Mouse (Mus musculus): Measurements from ENCODE around the gene Bsn. TPM values are rescaled to one million over a fixed set of nuclear protein-coding genes. Genes with fewer than 3 reads are reported as not detected.
A peak's percentile ranks its signal among the peaks of the same experiment; 100 is the strongest.
"Not testable (repeated sequence)": the region's sequence is repeated elsewhere in the genome, so short reads cannot be mapped to it uniquely, and the experiment has no call there.

Gene Bsn
- polyA plus RNA-seq, 1 experiment = 0.24 TPM

DNA sequence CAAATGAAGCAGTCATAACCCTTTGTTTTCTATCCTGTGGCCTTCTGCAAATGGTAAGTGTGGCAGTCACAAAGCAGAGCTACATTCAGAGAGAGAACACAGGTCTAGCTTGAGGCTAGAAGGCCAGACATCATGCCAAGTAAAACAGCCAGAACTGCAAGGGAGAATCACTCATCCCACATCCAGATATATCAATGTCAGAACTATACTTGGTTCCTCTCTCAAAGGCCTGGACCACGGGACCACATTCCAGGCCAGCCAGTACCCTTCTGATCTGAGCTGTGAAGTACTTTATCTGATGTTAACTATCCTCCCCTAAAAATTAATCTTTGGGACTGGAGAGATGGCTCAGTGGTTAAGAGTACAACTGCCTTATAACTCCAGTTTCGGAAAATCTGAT, 22.2 kb upstream of the Bsn start:
- Histone ChIP-seq H3K27ac (replicated peaks; ENCODE audit: low read depth, low read length) (no peak overlapping the region), H3K4me1 (ENCODE audit: control insufficient read depth, insufficient read depth, insufficient read length, low read length) (0 out of 2 replicates have a peak, but pooled peaks cover 3% of the 10 kb centered on the region), H3K4me3 (ENCODE audit: insufficient read depth, low read depth, low read length) (no peak overlapping the region)

- Histone ChIP-seq H3K4me1 (ENCODE audit: control insufficient read depth, insufficient read depth, insufficient read length, low read length) (no peaks in the 10 kb centered on the region), H3K27ac (replicated peaks; ENCODE audit: low read depth, low read length) (no peak overlapping the region)
Observed at GRCm38 (mm10) chr9:108205571-108205901, 15.4 kb upstream of the Bsn start.

DNA sequence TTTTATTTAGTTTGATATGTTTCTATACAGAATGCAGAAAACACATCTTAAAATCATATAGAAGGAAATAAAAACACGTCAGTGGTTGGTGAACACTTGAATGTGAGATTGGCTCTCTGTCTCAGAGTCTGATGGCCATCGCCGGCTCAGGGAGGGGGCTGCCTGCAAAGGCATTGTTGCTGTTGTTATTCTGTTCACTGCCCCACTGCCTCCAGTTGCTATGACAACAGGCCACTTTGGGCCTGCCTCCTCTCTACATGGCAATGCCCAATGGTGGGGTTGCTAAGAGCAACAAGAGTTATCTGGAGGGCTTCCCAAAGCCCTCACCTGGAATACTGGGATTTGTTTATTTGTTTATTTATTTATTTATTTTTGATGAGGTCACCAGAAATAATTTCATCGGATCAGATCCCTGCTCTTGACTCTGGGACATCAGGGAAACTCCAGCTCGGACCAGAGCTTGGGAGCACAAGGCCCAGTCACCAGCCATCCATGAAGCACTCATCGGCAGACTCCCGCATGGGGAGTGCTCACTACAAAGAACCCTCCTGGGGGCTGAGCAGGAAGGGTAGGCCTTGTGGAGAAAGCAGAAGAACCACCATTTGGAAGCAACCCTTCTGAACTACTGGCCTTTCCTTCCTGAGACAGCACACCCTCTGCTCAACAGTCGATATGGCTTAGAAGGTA, 14.8 kb upstream of the Bsn start:
- Histone ChIP-seq H3K4me1 (ENCODE audit: control insufficient read depth, insufficient read depth, insufficient read length, low read length) (no peaks in the 10 kb centered on the region), H3K27ac (replicated peaks; ENCODE audit: low read depth, low read length) (no peak overlapping the region), H3K4me3 (ENCODE audit: insufficient read depth, low read depth, low read length) (no peak overlapping the region)

More at GRCm38 (mm10) chr9:108205571-108205901, 15.4 kb upstream of the Bsn start:
- H3K4me3 ChIP-seq (ENCODE audit: insufficient read depth, low read depth, low read length) = no peak overlapping the region

DNA sequence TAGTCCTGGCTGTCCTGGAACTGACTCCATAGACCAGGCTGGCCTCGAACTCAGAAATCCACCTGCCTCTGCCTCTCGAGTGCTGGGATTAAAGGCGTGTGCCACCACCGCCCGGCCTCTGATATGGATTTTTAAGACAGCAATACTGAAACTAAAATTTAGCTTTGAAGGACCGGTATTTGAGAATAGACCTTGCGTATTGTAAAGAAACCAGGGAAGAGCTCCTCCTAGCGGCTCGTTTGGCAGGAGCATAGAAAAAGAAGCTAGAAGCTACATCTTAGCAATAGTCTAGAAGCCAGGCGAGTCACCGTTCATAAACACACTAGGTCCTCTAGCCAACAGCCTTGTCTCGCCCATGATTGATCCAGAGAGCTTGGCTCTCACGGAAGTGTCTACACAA, 12.8 kb upstream of the Bsn start:
- Histone ChIP-seq H3K4me1 (ENCODE audit: control insufficient read depth, insufficient read depth, insufficient read length, low read length) (no peaks in the 10 kb centered on the region), H3K4me3 (ENCODE audit: insufficient read depth, low read depth, low read length) (0 out of 2 replicates have a peak overlapping the region, but pooled peaks have one; percentile 14), H3K27ac (replicated peaks; ENCODE audit: low read depth, low read length) (no peak overlapping the region)

DNA sequence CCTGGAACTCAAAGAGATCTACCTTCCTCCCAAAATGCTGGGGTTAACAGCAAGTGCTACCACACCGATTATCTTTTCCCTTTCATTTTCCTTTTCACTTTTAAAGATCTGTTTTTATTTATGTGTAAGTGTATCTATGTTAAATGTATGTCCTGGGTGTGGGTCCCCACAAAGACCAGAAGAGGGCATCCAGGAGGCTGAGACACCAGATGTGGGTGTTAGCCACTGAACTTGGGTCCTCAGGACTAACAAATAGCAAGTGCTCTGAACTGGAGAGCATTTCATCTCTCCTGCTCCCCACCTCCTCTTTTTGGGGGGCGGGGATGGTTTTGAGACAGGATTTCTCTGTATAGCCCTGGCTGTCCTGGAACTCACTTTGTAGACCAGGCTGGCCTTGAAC, 12.0 kb upstream of the Bsn start:
- Histone ChIP-seq H3K4me1 (ENCODE audit: control insufficient read depth, insufficient read depth, insufficient read length, low read length) (no peaks in the 10 kb centered on the region), H3K4me3 (ENCODE audit: insufficient read depth, low read depth, low read length) (no peak overlapping the region), H3K27ac (replicated peaks; ENCODE audit: low read depth, low read length) (no peak overlapping the region)

DNA sequence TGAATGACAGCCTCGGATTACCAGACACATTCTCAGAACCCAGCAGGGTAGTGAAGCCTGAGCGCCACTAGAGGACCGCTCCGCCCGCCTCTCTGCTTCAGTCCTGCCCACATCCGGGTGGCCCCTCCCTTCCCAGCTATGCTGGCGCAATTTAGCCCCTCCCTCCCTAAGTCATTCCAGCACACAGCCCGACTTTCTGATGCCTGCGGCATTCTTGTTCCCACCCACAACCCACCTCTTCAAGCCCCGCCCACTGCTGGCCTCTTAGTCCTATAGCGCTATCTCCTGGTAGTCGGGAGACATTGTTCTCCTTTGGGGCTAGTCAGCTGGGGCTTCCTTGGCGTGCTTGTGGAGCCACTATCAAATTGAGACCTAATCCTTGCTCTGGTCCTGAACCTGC, 11.0 kb upstream of the Bsn start:
- H3K4me1 ChIP-seq (ENCODE audit: control insufficient read depth, insufficient read depth, insufficient read length, low read length) = no peaks in the 10 kb centered on the region
- H3K4me3 ChIP-seq (ENCODE audit: insufficient read depth, low read depth, low read length) = 0 out of 2 replicates have a peak overlapping the region, but pooled peaks have one; percentile 16
- no peak overlapping the region for H3K27ac ChIP-seq (replicated peaks; ENCODE audit: low read depth, low read length)

- Histone ChIP-seq H3K4me3 (ENCODE audit: insufficient read depth, low read depth, low read length) (no peak overlapping the region), H3K27ac (replicated peaks; ENCODE audit: low read depth, low read length) (no peak overlapping the region), H3K4me1 (ENCODE audit: control insufficient read depth, insufficient read depth, insufficient read length, low read length) (no peaks in the 10 kb centered on the region)
Observed at GRCm38 (mm10) chr9:108198621-108199020, 8.4 kb upstream of the Bsn start.

DNA sequence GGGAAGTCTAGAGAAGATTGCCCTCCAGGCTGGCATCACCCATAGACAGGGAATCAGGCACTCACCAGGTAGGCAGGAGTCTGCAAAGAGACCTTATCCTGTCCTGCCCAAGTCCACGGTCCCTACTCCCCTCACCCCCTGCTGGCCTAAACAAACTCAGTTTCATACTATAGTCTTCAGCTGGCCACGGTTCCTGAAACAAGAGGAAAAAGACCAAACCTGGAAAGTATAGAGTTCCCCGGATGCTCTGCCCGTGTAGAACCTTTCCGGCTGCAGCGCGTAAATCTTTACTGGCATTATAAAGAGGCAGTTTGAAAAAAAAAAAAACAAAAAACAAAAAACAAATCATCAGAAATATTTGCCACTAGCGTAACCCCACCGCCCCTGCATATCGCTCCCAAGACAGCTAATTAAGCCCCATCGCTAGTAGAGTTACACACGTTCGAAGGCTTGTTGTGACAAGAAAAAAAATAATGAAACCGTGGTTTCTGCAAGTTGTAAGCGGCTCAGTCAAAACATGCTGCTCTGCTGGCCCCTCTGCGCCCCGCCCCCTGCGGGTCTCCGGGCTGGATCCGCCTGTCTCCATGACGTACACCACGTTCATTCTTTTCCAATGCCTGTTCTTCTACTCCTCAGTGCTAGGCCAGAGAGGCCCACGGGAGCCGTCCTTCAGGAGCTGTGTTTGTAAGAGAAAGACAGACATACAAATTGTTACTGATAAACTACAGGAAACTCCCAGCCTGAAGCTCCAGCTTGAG, 6.9 kb upstream of the Bsn start:
- no peak overlapping the region for H3K4me3 ChIP-seq (ENCODE audit: insufficient read depth, low read depth, low read length)
- H3K27ac ChIP-seq (replicated peaks; ENCODE audit: low read depth, low read length) = no peak overlapping the region
- H3K4me1 ChIP-seq (ENCODE audit: control insufficient read depth, insufficient read depth, insufficient read length, low read length) = no peaks in the 10 kb centered on the region

GRCm38 (mm10) chr9:108196222-108196621, 6.0 kb upstream of the Bsn start:
- H3K4me1 ChIP-seq (ENCODE audit: control insufficient read depth, insufficient read depth, insufficient read length, low read length); H3K27ac ChIP-seq (replicated peaks; ENCODE audit: low read depth, low read length); H3K4me3 ChIP-seq (ENCODE audit: insufficient read depth, low read depth, low read length): not testable (repeated sequence)

DNA sequence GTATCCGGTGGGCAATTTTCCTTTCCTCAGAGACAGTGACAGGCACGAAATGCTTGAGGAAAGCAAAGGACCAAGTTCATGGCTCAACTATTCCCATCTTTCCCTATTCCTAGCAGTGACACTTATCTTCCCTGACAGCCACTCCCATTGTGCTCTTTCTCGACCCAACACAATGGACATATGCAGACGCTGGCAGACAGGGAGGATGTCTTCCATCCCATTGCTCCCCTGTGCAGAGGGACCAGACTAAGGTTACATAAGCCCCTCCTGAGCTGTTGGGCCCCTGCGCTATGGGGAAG, 747 bp downstream of the Bsn start:
- H3K4me1 ChIP-seq (ENCODE audit: control insufficient read depth, insufficient read depth, insufficient read length, low read length) = no peaks in the 10 kb centered on the region
- no peak overlapping the region for H3K27ac ChIP-seq (replicated peaks; ENCODE audit: low read depth, low read length)
- no peak overlapping the region for H3K4me3 ChIP-seq (ENCODE audit: insufficient read depth, low read depth, low read length)

- Histone ChIP-seq H3K4me3 (ENCODE audit: insufficient read depth, low read depth, low read length) (no peak overlapping the region), H3K27ac (replicated peaks; ENCODE audit: low read depth, low read length) (no peak overlapping the region), H3K4me1 (ENCODE audit: control insufficient read depth, insufficient read depth, insufficient read length, low read length) (no peaks in the 10 kb centered on the region)
Observed at GRCm38 (mm10) chr9:108189023-108189422, 1.2 kb downstream of the Bsn start.

DNA sequence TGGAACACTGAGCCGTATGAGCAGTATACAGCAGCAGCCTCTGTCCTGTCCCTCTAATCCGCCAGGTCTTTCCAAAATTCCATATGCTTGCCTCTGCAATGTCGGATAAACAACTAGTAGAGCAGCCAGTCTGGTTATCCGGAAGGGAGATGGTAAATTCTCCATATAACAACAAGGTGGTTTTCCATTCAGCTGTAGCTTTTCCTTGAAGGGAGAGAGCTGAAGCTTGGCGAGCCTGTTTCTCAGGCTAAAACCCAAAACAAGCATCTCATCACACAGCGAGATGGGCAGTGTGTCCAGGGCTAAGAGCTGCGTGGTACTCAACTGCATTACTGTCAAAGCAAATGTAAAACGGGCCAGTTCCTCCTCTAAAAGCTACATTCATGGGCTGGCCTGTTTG, 1.7 kb downstream of the Bsn start:
- H3K4me3 ChIP-seq (ENCODE audit: insufficient read depth, low read depth, low read length) = no peak overlapping the region
- no peak overlapping the region for H3K27ac ChIP-seq (replicated peaks; ENCODE audit: low read depth, low read length)
- no peaks in the 10 kb centered on the region for H3K4me1 ChIP-seq (ENCODE audit: control insufficient read depth, insufficient read depth, insufficient read length, low read length)

- no peak overlapping the region for H3K4me3 ChIP-seq (ENCODE audit: insufficient read depth, low read depth, low read length)
- no peak overlapping the region for H3K27ac ChIP-seq (replicated peaks; ENCODE audit: low read depth, low read length)
- H3K4me1 ChIP-seq (ENCODE audit: control insufficient read depth, insufficient read depth, insufficient read length, low read length) = no peaks in the 10 kb centered on the region
Observed at GRCm38 (mm10) chr9:108187616-108188015, 2.6 kb downstream of the Bsn start.

- Histone ChIP-seq H3K4me1 (ENCODE audit: control insufficient read depth, insufficient read depth, insufficient read length, low read length) (no peaks in the 10 kb centered on the region), H3K4me3 (ENCODE audit: insufficient read depth, low read depth, low read length) (no peak overlapping the region), H3K27ac (replicated peaks; ENCODE audit: low read depth, low read length) (no peak overlapping the region)
Observed at GRCm38 (mm10) chr9:108185786-108186185, 4.4 kb downstream of the Bsn start.

DNA sequence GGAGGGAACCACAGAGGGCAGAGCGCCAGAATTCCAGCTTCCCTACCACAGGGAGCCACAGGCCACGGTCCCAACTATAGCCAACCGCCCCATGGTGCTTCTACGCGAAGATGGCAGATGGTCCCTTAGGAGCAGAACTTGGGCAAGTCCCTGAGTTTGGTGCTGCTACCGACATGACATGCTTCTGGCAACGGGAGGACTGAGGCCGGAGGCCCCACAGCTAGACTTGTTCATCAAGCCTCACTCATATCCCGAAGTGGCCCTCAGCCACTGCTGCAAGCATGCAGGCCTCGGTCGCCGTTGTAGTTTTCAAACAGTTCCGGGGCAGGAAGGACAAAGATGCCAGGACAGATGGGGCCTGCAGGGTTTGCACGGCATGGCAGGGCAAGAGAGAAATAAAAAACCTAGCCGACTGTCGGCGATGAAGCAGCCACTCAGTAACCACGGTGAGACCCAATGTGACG, 6.6 kb downstream of the Bsn start:
- no peaks in the 10 kb centered on the region for H3K4me1 ChIP-seq (ENCODE audit: control insufficient read depth, insufficient read depth, insufficient read length, low read length)
- no peak overlapping the region for H3K4me3 ChIP-seq (ENCODE audit: insufficient read depth, low read depth, low read length)

More for the DNA sequence above, 6.6 kb downstream of the Bsn start:
- no peak overlapping the region for H3K27ac ChIP-seq (replicated peaks; ENCODE audit: low read depth, low read length)
